Mouse (Mus musculus): Measurements from ENCODE around the gene Sufu. TPM values are rescaled to one million over a fixed set of nuclear protein-coding genes. Genes with fewer than 3 reads are reported as not detected.
A peak's percentile ranks its signal among the peaks of the same experiment; 100 is the strongest.

Sufu gene
- total RNA-seq, 1 experiment from 2014 or later: 11.8 TPM

DNA sequence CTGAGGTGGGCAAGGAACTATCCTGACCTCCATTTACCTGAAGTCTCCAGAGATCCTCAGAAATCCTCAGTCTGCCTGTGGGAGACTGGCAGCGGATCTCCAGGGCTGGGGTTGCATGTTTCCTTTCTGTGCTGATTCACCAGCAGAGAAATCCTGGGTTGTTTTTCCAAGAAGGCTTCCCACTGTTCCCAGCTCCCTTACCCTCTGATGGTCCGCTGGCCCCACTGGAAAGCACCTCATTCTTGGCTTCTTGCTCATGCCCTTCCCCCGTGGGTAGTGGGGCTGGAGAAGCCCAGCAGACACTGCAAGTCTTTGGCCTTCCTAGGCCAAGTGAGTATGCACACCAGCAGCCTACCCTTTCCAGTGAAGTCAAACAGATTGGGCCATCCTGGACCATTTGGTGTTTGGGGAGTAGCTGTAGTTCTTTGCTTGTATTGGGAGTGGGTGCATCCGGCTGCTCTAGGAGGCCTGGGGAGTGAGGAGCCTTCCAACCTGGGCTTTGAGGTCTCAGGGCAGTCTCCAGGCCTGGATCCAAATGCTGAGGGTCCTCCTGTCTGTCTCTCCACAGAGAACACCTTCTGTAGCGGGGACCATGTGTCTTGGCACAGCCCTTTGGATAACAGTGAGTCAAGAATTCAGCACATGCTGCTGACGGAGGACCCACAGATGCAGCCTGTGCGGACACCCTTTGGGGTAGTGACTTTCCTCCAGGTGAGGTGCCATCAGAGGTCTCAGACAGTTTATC is 52.7 kb downstream of the Sufu start:
- ATAC-seq (replicated peaks in 1 of 2; ENCODE audit: insufficient read depth in 1 of 2, low FRiP score in 2 of 2, low TSS enrichment in 1 of 2, low read depth in 1 of 2, poor library complexity in 2 of 2, severe bottlenecking in 2 of 2): no peak

DNA sequence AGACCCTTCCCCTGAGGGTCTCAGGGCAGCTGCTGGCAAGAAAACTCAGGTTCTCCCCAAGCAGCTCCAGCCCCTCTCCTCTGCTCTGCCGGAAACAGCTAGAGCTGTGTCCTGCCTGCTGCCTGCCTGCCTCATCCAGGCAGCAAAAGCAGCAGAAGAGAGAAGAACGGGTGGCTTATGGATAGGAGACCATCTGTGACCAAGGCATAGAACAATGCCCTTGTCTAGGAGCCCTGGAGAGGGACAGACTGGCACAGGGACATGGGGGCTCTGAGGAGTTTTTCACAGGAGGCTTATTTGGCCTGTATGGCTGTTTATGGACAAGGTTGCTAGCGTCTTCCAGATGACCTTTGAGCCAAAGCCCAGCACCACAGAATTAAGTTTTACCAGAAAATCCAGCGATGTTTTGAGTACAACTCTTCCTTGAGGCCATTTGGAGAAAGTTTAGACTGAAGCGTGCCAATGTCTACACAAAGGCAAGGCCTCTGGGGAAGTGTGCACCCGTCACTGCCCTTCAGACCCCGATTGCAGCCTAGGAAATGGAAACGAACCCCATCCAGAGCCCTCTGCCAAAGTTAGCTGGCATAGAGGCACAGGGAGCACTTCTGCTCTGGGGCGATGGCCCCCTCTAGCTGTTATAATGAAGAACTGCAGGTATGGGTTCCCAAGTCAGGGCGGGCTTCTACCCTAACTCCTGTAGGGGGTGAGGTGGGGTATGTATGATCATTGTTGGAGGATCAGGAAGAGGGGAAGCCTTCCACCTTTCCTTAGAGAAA is 55.5 kb downstream of the Sufu start:
- ATAC-seq (replicated peaks in 1 of 2; ENCODE audit: insufficient read depth in 1 of 2, low FRiP score in 2 of 2, low TSS enrichment in 1 of 2, low read depth in 1 of 2, poor library complexity in 2 of 2, severe bottlenecking in 2 of 2): peak; percentile 29 to 51

DNA sequence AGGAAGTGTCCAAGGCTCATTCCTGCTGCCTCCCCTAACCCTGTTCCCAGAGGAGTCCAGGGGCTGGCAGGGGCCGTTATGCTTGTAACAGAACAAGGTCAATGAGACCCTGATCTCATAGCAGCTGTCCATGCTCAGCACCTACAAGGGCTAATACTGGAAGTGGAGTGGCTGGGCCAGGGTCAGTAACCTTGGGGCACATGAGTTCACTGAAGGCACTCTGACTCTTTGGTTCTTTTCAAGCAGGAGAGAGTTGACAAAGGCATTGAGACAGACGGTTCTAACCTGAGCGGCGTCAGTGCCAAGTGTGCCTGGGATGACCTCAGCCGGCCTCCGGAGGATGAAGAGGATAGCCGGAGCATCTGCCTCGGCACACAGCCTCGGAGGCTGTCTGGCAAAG is 56.2 kb downstream of the Sufu start:
- ATAC-seq (replicated peaks in 1 of 2; ENCODE audit: insufficient read depth in 1 of 2, low FRiP score in 2 of 2, low TSS enrichment in 1 of 2, low read depth in 1 of 2, poor library complexity in 2 of 2, severe bottlenecking in 2 of 2): no peak

DNA sequence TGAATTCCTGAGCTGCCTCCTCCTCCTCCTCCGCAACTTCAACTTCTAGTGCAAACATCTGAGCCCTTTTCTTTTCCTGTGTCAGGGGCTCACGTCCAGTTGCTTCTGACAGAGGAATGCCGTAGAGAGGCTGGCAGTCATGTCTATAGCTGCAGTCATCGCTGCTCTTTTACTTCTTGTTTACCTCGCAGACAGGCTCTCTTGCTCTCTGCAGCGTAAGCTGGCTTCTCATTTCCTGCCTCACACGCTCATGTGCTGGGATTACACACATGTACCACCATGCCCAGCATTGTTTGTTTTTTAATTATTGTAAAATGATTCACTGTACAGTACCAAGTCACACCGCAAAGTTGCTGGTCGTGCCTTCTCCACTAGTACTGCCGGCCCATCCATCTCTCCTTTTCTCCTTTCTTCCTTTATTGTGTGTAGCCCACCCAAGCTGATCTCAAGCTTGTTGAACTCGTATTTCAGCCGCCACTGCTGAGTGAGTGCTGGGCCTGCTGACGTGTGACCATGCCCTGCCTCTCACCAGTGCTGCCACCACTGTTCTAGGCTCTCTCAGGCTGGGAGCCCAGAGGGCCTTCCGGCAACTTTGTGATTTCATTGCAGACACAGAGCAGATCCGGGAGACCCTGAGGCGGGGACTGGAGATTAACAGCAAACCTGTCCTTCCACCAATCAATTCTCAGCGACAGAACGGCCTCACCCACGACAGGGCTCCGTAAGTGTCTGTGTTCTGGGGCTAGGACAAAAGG is 57.6 kb downstream of the Sufu start:
- no peak for ATAC-seq (replicated peaks in 1 of 2; ENCODE audit: insufficient read depth in 1 of 2, low FRiP score in 2 of 2, low TSS enrichment in 1 of 2, low read depth in 1 of 2, poor library complexity in 2 of 2, severe bottlenecking in 2 of 2)

DNA sequence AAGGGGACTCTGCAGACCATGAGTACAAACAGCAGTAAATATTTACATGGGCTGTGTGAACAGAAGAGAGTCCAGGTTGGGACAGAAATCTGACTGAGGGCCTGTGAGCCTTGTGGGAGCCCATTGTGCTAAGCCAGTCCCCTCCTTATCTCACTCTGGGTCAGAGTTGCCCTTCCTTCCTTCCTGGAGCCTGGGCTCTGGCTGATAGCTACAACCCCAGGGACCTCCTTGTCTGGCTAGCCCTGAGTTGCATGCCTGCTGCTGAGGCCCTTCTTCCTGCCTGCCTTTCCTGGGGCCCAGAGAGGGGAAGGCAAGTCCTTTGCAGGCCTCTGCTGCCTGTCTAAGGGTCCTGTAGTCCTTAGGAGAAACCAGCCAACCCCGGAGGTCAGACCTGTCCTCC is 58.3 kb downstream of the Sufu start:
- ATAC-seq (replicated peaks in 1 of 2; ENCODE audit: insufficient read depth in 1 of 2, low FRiP score in 2 of 2, low TSS enrichment in 1 of 2, low read depth in 1 of 2, poor library complexity in 2 of 2, severe bottlenecking in 2 of 2): peak; percentile 85 to 86

DNA sequence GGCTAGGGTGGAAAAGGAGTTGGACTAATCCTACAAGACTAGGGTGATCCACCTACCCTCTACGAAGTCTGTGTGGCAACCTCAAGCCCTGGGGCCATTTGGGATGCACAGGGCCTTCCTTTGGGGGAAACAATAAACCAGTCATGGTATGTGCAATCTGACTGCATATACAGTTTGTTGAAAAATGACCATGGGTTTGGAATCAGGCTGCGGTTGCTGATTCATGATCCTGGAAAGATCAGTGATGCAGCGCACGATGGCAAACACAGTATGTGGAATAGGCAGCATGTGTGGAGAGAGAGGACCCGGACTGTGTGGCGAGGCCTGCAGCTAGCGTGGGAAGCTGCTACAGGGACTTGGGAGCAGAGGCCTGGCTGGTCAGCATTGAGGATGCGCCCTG is 58.9 kb downstream of the Sufu start:
- no peak for ATAC-seq (replicated peaks in 1 of 2; ENCODE audit: insufficient read depth in 1 of 2, low FRiP score in 2 of 2, low TSS enrichment in 1 of 2, low read depth in 1 of 2, poor library complexity in 2 of 2, severe bottlenecking in 2 of 2)

DNA sequence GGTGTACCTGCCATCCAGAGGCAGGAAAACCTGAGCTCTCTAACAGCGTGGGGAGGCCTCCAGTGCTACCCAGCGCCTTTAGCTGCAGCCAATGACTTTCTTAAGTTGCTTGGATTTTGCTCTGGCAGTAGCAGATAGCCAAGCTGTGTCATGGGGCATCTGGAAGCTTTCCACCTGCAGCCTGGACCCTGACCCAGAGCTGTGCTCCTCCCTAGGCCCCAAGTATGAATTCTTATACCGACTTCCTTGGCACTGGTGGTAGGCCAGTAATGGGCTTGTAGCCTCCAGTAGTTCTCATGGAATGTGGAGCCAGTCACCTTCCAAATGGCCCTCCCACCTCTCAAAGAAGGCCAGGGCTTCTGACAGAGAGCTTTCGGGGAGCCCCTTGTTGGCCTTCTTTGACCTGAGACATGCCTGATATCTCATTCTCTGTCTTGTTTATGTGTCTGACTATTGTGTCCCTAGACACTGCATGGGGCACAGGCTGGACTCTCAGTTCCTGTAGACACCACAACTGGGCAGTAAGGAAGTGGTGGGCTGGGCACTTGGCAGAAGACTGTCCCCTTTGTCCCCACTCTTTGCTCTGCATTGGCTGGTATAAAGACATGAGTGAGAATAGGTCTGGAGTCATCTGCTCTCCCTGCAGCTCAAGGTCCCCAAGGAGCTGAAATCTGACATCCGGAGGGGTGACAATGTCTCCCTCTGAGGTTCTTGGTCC is 59.5 kb downstream of the Sufu start:
- no peak for ATAC-seq (replicated peaks in 1 of 2; ENCODE audit: insufficient read depth in 1 of 2, low FRiP score in 2 of 2, low TSS enrichment in 1 of 2, low read depth in 1 of 2, poor library complexity in 2 of 2, severe bottlenecking in 2 of 2)

DNA sequence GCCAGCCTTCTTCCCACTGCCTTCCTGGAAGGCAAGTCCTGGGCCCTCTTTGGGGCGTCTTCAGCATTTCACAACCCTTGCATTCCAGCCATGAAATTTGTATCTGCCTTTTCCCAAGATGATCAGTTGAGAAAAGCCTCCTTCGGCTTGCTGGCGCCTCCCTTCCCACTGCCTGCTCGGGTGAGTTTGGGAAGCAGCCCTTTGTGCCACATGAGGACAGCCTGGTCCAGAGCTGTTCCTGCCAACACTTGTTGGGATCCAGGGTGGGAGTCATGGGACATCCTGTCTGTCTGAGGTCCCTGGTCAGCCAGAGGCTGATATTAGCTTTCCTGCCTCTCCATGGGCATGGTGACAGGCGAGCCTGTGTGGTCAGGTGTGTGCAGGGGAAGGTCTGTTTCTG is 61.1 kb downstream of the Sufu start:
- no peak for ATAC-seq (replicated peaks in 1 of 2; ENCODE audit: insufficient read depth in 1 of 2, low FRiP score in 2 of 2, low TSS enrichment in 1 of 2, low read depth in 1 of 2, poor library complexity in 2 of 2, severe bottlenecking in 2 of 2)

DNA sequence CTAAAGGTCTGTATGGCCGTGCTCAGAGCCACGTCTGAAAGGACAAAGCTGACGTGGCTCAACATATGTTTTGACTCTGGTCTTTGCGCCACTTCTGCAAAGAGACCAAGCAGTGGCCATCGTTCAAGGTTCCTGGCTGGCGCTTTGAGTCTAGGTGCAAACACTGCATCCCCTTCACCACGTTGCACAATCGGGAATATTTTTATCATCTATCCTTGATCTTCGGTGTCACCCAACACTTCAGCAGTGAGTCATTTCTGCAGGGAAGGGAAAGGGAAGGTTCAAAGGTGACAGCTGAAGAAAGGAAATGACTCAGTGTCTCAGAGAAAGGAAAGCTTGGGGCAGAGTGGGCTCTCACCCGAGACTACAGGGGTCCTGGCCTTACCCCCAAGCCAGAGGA is 62.6 kb downstream of the Sufu start:
- no peak for ATAC-seq (replicated peaks in 1 of 2; ENCODE audit: insufficient read depth in 1 of 2, low FRiP score in 2 of 2, low TSS enrichment in 1 of 2, low read depth in 1 of 2, poor library complexity in 2 of 2, severe bottlenecking in 2 of 2)

DNA sequence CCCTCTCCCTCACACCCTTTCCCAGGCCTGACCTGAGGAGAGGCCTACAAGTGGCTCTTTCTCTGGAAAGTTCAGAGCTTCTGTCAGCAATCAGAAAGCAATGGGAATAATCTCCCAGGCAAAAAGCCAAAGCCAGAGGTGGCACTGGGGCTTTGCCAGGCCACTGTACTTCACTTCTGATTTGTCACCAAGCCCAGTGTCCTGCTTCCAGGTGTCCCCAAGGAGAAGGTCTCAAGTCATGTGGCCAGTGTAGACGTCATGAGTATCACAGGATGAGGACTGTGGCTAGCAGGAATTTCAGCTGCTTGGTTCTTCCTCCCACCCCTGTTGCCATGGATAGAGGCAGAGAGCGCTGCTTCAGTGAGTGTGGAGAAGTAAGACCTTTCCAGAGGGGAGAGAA is 63.2 kb downstream of the Sufu start:
- ATAC-seq (replicated peaks in 1 of 2; ENCODE audit: insufficient read depth in 1 of 2, low FRiP score in 2 of 2, low TSS enrichment in 1 of 2, low read depth in 1 of 2, poor library complexity in 2 of 2, severe bottlenecking in 2 of 2): no peak

DNA sequence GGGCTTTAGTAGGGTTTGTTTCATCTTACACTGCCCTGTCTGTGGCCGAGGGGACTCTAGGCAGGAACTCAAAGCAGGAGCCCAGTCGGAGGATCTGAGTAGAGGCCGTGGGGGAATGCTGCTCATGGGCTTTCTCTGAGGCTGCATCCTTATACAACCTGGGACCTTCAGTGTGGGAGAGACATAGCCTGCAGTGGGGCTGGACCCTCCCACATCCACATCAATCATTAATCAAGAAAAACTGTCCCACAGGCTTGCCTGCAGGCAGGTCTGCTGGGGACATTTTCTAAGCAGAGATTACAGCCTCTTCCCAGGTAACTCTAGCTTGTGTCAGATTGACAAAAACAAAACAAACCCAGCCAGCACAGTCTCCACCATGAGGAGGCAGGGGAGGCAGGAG is 65.9 kb downstream of the Sufu start:
- ATAC-seq (replicated peaks in 1 of 2; ENCODE audit: insufficient read depth in 1 of 2, low FRiP score in 2 of 2, low TSS enrichment in 1 of 2, low read depth in 1 of 2, poor library complexity in 2 of 2, severe bottlenecking in 2 of 2): no peak

DNA sequence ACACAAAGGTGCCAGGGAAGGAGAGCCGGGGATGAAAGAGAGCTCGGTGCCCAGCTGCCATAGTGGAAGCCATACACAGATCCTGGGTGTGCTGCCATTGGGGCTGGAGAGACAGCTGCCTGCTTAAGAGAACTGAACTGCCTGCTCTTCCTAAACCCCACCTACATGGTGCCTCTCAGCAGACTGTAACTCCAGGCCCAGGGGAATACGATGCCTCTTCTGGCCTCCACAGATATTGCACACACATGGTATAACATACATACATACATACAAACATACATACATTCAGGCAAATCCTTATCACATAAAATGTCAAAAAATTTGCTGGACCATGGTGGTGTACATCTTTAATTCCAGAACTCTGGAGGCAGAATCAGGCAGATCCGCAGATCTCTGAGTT is 66.8 kb downstream of the Sufu start:
- ATAC-seq (replicated peaks in 1 of 2; ENCODE audit: insufficient read depth in 1 of 2, low FRiP score in 2 of 2, low TSS enrichment in 1 of 2, low read depth in 1 of 2, poor library complexity in 2 of 2, severe bottlenecking in 2 of 2): no peak

DNA sequence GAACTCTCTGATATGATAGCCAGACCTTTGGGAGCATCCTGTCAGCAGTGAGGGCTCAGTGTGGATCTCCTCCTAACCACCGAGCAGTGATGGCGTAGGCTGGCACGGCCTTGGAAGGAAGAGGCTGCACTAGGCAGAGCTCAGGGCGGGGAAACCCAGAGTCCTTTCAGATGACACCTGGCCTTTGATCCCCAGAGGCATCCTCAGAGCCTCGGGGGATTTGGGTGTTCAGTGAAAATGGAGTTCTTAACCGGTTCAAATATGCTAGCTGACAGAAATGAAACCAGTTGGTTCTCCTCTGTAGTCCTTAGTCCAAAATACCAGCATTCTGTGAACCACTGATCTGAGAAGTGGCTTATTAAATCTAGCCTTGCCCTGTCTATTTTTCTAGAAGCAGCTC is 69.5 kb downstream of the Sufu start:
- ATAC-seq (replicated peaks in 1 of 2; ENCODE audit: insufficient read depth in 1 of 2, low FRiP score in 2 of 2, low TSS enrichment in 1 of 2, low read depth in 1 of 2, poor library complexity in 2 of 2, severe bottlenecking in 2 of 2): no peak

DNA sequence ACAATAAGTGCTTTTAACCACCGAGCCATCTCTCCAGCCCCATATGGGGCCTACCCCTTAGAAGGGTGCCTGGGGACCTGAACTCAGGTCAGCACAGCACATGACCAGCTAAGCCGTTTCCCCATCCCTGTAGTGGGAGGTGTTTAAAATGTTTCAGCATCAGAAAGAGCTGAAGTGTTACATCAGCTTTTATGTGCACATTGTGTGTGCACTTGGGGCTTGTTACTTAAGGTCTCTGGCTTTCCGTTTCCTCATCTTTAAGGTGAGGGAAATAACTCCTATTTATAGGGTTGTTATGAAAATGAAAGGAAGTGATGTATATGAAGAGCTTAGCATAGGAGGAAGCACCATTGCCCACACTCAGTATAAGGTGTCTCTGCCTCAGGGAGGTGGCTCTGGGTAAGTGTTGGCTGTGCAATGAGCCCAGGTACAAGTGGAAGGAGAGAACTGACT is 70.4 kb downstream of the Sufu start:
- peak; percentile 68 to 76; a peak in 3 of 4 replicates for ATAC-seq (replicated peaks in 1 of 2; ENCODE audit: insufficient read depth in 1 of 2, low FRiP score in 2 of 2, low TSS enrichment in 1 of 2, low read depth in 1 of 2, poor library complexity in 2 of 2, severe bottlenecking in 2 of 2)

DNA sequence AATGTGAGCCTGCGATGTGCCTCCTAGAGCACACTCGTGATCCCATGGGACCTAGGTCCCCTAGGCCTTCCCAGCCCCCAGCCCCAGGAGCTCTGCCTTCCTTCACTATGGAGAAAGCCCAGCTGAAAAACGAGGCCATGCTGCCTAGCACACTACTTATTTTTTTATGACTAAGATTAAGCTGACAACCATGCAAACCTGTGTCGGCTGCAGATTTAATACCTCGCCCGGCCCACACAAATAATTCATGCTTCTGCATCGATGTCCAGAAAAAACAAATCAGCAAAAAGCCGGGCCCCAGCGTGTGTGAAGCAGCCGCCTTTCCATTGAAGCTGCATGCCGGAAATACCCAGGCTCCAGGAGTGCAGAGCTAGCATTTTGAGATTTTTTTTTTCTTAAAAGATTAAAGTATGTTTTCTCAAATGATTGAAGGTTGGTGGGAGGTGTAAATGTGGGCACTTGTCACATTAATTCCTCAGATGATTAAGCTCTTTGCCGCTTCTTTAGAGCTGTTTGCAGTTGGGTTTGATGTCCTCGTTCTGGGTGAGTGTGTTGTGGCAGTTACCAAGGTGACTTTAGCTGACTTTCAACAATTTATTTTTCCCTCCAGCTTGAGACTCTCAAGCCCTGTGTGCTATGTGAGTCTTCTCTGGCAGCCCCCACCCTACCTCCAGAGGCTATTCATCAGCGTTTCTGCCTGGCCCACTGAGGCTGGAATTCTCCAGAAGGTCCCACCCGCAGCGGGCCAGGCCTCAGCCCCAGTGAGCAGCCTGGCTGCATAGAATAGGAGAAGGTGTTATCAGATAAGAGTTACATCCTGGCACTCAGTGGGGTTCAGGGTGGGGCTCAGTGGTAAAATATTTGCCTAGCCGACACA is 73.9 kb downstream of the Sufu start:
- no peak for ATAC-seq (replicated peaks in 1 of 2; ENCODE audit: insufficient read depth in 1 of 2, low FRiP score in 2 of 2, low TSS enrichment in 1 of 2, low read depth in 1 of 2, poor library complexity in 2 of 2, severe bottlenecking in 2 of 2)

DNA sequence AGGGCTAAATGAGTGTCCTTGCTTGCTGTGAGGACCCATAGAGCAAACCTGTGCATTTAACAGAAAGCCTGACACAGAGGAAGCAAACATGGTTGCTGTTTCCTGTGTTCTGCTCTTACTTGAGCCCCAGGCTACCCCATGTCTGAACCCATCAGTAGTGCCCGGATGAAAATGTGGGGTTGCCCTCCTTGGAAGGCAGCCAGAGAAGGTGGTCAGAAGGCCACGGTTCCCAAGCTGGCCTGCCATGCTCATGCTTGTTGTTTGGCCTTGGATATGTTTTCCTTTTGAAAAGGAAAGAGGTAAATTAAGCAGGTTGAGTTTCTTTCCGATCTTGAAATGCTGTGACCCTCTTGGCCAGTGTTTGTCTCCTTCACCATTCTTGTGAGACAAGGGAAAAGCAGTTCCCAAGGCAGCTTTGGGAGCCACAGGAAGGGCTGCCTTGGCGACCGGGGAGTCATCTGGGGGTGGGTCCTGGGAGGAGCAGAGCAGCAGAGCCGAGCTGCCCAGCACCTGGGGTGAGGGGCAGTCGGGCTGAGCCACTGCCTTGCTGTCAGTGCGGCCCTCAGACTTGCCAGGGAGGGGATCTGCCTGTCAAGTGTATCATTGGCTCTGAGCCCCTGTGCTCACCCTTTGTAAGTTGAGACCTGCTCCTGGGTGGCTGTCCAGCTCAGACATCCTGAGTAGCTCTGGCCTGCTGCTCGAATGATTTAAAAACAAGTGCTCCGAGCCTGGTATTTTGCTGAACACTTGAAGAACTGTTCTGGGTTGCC is 74.8 kb downstream of the Sufu start:
- no peak for ATAC-seq (replicated peaks in 1 of 2; ENCODE audit: insufficient read depth in 1 of 2, low FRiP score in 2 of 2, low TSS enrichment in 1 of 2, low read depth in 1 of 2, poor library complexity in 2 of 2, severe bottlenecking in 2 of 2)

All from hematopoietic stem cell, adult 5-6 weeks (primary cell).